Mouse (Mus musculus): ENCODE measurements around the gene Trmt112. TPM values are rescaled to one million over a fixed set of nuclear protein-coding genes. Genes with fewer than 3 reads are reported as not detected.

The Trmt112 gene
- polyA plus RNA-seq, 1 experiment: 74.9 TPM

DNA sequence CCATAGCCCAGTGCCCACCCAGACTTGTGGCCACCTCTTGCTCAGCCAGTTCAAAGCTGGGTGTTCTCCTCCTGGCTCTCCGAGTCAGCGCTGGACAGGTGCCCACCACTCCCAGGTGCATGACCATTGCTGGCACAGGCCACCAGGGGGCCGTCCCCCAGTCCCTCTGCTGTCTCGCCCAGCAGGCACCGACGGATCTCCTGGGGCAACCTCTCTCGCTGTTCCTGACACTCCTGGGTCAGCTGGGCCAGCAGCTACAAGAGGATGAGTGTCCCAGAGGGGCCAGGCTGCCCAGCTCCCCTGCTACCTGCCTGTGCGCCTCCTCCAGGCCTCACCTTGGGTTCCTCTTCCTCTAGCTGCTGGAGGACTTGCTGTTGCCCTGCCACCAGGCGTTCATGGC lies 44.5 kb downstream of the Trmt112 start:
- TF ChIP-seq POLR2A (IDR thresholded peaks at IDR 0.05; ENCODE audit: low read depth, low read length): no peak
- peak; percentile 33; the same call in 1 of the 2 replicates for TF ChIP-seq CTCF (IDR thresholded peaks at IDR 0.05; ENCODE audit: borderline replicate concordance, insufficient read depth, low read length)
- H3K4me1 ChIP-seq (ENCODE audit: control insufficient read depth, insufficient read depth, low read length): peaks cover 7% of the 10 kb centered on the region

GRCm38 (mm10) chr19:6955424-6955823 lies 45.9 kb downstream of the Trmt112 start:
- TF ChIP-seq CTCF (IDR thresholded peaks at IDR 0.05; ENCODE audit: borderline replicate concordance, insufficient read depth, low read length) (no peak), POLR2A (IDR thresholded peaks at IDR 0.05; ENCODE audit: low read depth, low read length) (no peak)
- no peak overlapping the region for H3K27ac ChIP-seq (ENCODE audit: insufficient read depth, low read length)
- H3K4me3 ChIP-seq (ENCODE audit: insufficient read depth, low read length): no peak overlapping the region
- peaks cover 7% of the 10 kb centered on the region for H3K4me1 ChIP-seq (ENCODE audit: control insufficient read depth, insufficient read depth, low read length)

More for the DNA sequence above, 44.5 kb downstream of the Trmt112 start:
- H3K27ac ChIP-seq (ENCODE audit: insufficient read depth, low read length): no peak overlapping the region
- no peak overlapping the region for H3K4me3 ChIP-seq (ENCODE audit: insufficient read depth, low read length)

- no peak for TF ChIP-seq CTCF (IDR thresholded peaks at IDR 0.05; ENCODE audit: borderline replicate concordance, insufficient read depth, low read length)
- no peak for TF ChIP-seq POLR2A (IDR thresholded peaks at IDR 0.05; ENCODE audit: low read depth, low read length)
- H3K27ac ChIP-seq (ENCODE audit: insufficient read depth, low read length): no peak overlapping the region
- peaks cover 7% of the 10 kb centered on the region for H3K4me1 ChIP-seq (ENCODE audit: control insufficient read depth, insufficient read depth, low read length)
- no peak overlapping the region for H3K4me3 ChIP-seq (ENCODE audit: insufficient read depth, low read length)
Observed at GRCm38 (mm10) chr19:6956461-6956860, 47.0 kb downstream of the Trmt112 start.

Other genes with a start within 250 kb of the Trmt112 start
- 32.6 and 36.8 TPM in 2 replicates for gene Rps6ka4, start 69.1 kb upstream of the Trmt112 start, polyA plus RNA-seq (2011; ENCODE audit: insufficient read length, low read depth, missing spikeins)
- 0.18 TPM in 1 of 2 replicates, not detected in the other for gene Ccdc88b, start 51.5 kb upstream of the Trmt112 start, polyA plus RNA-seq (2011; ENCODE audit: insufficient read length, low read depth, missing spikeins)
- gene Prdx5, start 408 bp downstream of the Trmt112 start, polyA plus RNA-seq (2011; ENCODE audit: insufficient read length, low read depth, missing spikeins): 161 and 235 TPM in 2 replicates
- 18.6 and 19.7 TPM in 2 replicates for gene Esrra, start 12.1 kb downstream of the Trmt112 start, polyA plus RNA-seq (2011; ENCODE audit: insufficient read length, low read depth, missing spikeins)
- 0.57 TPM in 1 of 2 replicates, not detected in the other for gene Catsperz, start 15.7 kb downstream of the Trmt112 start, polyA plus RNA-seq (2011; ENCODE audit: insufficient read length, low read depth, missing spikeins)
- not detected in 2 replicates for gene Kcnk4, start 24.8 kb downstream of the Trmt112 start, polyA plus RNA-seq (2011; ENCODE audit: insufficient read length, low read depth, missing spikeins)
- 31.0 and 40.3 TPM in 2 replicates for gene Bad, start 32.2 kb downstream of the Trmt112 start, polyA plus RNA-seq (2011; ENCODE audit: insufficient read length, low read depth, missing spikeins)
- gene Gpr137, start 32.8 kb downstream of the Trmt112 start, polyA plus RNA-seq (2011; ENCODE audit: insufficient read length, low read depth, missing spikeins): 26.5 and 26.7 TPM in 2 replicates
- gene Ppp1r14b, start 65.3 kb downstream of the Trmt112 start, polyA plus RNA-seq (2011; ENCODE audit: insufficient read length, low read depth, missing spikeins): 161 and 202 TPM in 2 replicates
- 56.2 and 69.3 TPM in 2 replicates for gene Plcb3, start 66.8 kb downstream of the Trmt112 start, polyA plus RNA-seq (2011; ENCODE audit: insufficient read length, low read depth, missing spikeins)
- 35.9 and 37.0 TPM in 2 replicates for gene Fkbp2, start 70.8 kb downstream of the Trmt112 start, polyA plus RNA-seq (2011; ENCODE audit: insufficient read length, low read depth, missing spikeins)
- gene Vegfb, start 78.0 kb downstream of the Trmt112 start, polyA plus RNA-seq (2011; ENCODE audit: insufficient read length, low read depth, missing spikeins): 24.5 and 29.6 TPM in 2 replicates
- gene Dnajc4, start 82.9 kb downstream of the Trmt112 start, polyA plus RNA-seq (2011; ENCODE audit: insufficient read length, low read depth, missing spikeins): 15.0 and 22.2 TPM in 2 replicates
- gene Nudt22, start 86.4 kb downstream of the Trmt112 start, polyA plus RNA-seq (2011; ENCODE audit: insufficient read length, low read depth, missing spikeins): 11.4 and 16.9 TPM in 2 replicates
- gene Trpt1, start 86.4 kb downstream of the Trmt112 start, polyA plus RNA-seq (2011; ENCODE audit: insufficient read length, low read depth, missing spikeins): 4.4 and 5.1 TPM in 2 replicates
- 0.35 and 1.3 TPM in 2 replicates for gene Fermt3, start 109.8 kb downstream of the Trmt112 start, polyA plus RNA-seq (2011; ENCODE audit: insufficient read length, low read depth, missing spikeins)
- gene Stip1, start 130.3 kb downstream of the Trmt112 start, polyA plus RNA-seq (2011; ENCODE audit: insufficient read length, low read depth, missing spikeins): 192 and 195 TPM in 2 replicates
- 3.6 and 5.2 TPM in 2 replicates for gene Macrod1, start 147.1 kb downstream of the Trmt112 start, polyA plus RNA-seq (2011; ENCODE audit: insufficient read length, low read depth, missing spikeins)
- 5.3 and 6.4 TPM in 2 replicates for gene Flrt1, start 196.0 kb downstream of the Trmt112 start, polyA plus RNA-seq (2011; ENCODE audit: insufficient read length, low read depth, missing spikeins)

Measured in embryonic fibroblast, embryonic 13.5 days (primary cell).